Mouse (Mus musculus) myocyte (in vitro differentiated cells): ENCODE results near the gene Rpl6. TPM values are rescaled to one million over a fixed set of nuclear protein-coding genes. Genes with fewer than 3 reads are reported as not detected.

ENCODE experiments used
- H3K27me3 ChIP-seq: one replicate; pipeline ENCODE4 v1.6.1; 2011; ENCODE audit not compliant: control insufficient read depth, insufficient read depth, insufficient read length
- H3K36me3 ChIP-seq: one replicate; pipeline ENCODE4 v1.6.1; 2011; ENCODE audit not compliant: control insufficient read depth, insufficient read depth
- H3K4me2 ChIP-seq: one replicate; pipeline ENCODE4 v1.6.1; 2011; ENCODE audit warnings: low read depth, control low read depth
- H3K4me3 ChIP-seq: one replicate; pipeline ENCODE4 v1.5.1; 2011; ENCODE audit warnings: mild to moderate bottlenecking, control low read depth, moderate library complexity
- H3K79me2 ChIP-seq: one replicate; pipeline ENCODE4 v1.6.1; 2011; ENCODE audit not compliant: control insufficient read depth, insufficient read depth
- H3ac ChIP-seq: one replicate; pipeline ENCODE4 v1.6.1; 2011; ENCODE audit not compliant: control insufficient read depth, insufficient read length
- CEBPB ChIP-seq: IDR thresholded peaks from 2 replicates; pipeline ENCODE4 v1.6.1; 2011; ENCODE audit warnings: mild to moderate bottlenecking, moderate library complexity; ENCODE audit not compliant: poor library complexity, insufficient read depth, severe bottlenecking
- E2F4 ChIP-seq: IDR thresholded peaks from one replicate; pipeline ENCODE4 v1.6.1; 2011; ENCODE audit warnings: mild to moderate bottlenecking, control low read depth, moderate library complexity; ENCODE audit not compliant: insufficient read depth
- MAX ChIP-seq: IDR thresholded peaks from one replicate; pipeline ENCODE4 v1.6.1; 2011; ENCODE audit warnings: low read depth, mild to moderate bottlenecking, control low read depth
- MYOD1 ChIP-seq, 3 experiments: IDR thresholded peaks; one replicate each; pipeline ENCODE4 v1.6.1; 2011; ENCODE audit warnings: control low read depth in 2 of 3, low read depth in 2 of 3, mild to moderate bottlenecking in 2 of 3, moderate library complexity in 1 of 3; ENCODE audit not compliant: insufficient read length in 2 of 3, control insufficient read depth in 1 of 3
- MYOG ChIP-seq, 3 experiments: IDR thresholded peaks; one replicate each; pipeline ENCODE4 v1.6.1; 2011; ENCODE audit warnings: control low read depth in 2 of 3, low read depth in 2 of 3, mild to moderate bottlenecking in 2 of 3; ENCODE audit not compliant: insufficient read length in 2 of 3, control insufficient read depth in 1 of 3, insufficient read depth in 1 of 3
- POLR2A ChIP-seq: IDR thresholded peaks from one replicate; pipeline ENCODE4 v1.6.1; 2011; ENCODE audit warnings: low read depth, mild to moderate bottlenecking, control low read depth, moderate library complexity; ENCODE audit not compliant: insufficient read length
- POLR2AphosphoS2 ChIP-seq: IDR thresholded peaks from one replicate; pipeline ENCODE4 v1.6.1; 2011; ENCODE audit warnings: low read depth, control low read depth; ENCODE audit not compliant: insufficient read length
- REST ChIP-seq: IDR thresholded peaks from one replicate; pipeline ENCODE4 v1.6.1; 2011; ENCODE audit warnings: mild to moderate bottlenecking, control low read depth, moderate library complexity; ENCODE audit not compliant: insufficient read depth, insufficient read length
- SRF ChIP-seq: IDR thresholded peaks from one replicate; pipeline ENCODE4 v1.6.1; 2011; ENCODE audit warnings: low read depth; ENCODE audit not compliant: control insufficient read depth, insufficient read length
- TCF12 ChIP-seq: IDR thresholded peaks from one replicate; pipeline ENCODE4 v1.6.1; 2011; ENCODE audit warnings: mild to moderate bottlenecking, control low read depth; ENCODE audit not compliant: poor library complexity, insufficient read depth, severe bottlenecking
- TCF3 ChIP-seq: IDR thresholded peaks from one replicate; pipeline ENCODE4 v1.6.1; 2011; ENCODE audit warnings: low read depth, control low read depth; ENCODE audit not compliant: insufficient read length
- USF1 ChIP-seq: IDR thresholded peaks from one replicate; pipeline ENCODE4 v1.6.1; 2011; ENCODE audit warnings: low read depth, mild to moderate bottlenecking, control low read depth, moderate library complexity
- polyA plus RNA-seq: library from polyadenylated mRNA; unstranded; fragments of >200 nt; fragmentation: generic; extraction: Trizol; gene quantifications from one replicate; pipeline ENCODE4 v1.2.1, GENCODE M21; 2012; ENCODE audit warnings: missing spikeins

Gene Rpl6
- polyA plus RNA-seq, 1 experiment, result 1,361 TPM

DNA sequence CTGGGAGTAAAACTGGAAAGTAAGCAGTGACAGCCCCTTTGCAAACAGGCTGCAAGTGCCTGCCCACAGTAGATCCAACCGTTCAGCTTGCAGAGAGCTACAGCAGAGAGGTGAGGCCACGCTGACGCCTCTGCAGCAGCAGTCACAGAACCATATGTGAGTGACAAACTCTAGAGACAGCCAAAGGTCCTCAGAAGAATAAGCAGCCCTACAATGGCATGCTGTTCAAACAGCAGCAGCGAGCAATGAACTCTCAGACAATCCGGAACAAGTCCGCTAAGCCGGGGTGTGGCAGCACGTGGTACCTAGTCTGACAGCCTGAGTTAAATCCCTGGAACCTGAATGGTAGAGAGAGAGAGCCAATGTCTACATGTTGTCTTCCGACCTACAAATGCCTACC lies 15.1 kb upstream of the Rpl6 start:
- Histone ChIP-seq H3K36me3 (no peaks in the 10 kb centered on the region), H3K79me2 (peaks cover 66% of the 10 kb centered on the region), H3ac (no peak overlapping the region), H3K4me2 (no peak overlapping the region), H3K27me3 (no peaks in the 10 kb centered on the region), H3K4me3 (peak overlapping the region; percentile 65)
- TF ChIP-seq REST (no peak), MYOD1 (IDR thresholded peaks at IDR 0.05; ENCODE audit: control insufficient read depth in 1 of 3, insufficient read length in 2 of 3, low read depth in 2 of 3) (no peak), TCF12 (no peak)

DNA sequence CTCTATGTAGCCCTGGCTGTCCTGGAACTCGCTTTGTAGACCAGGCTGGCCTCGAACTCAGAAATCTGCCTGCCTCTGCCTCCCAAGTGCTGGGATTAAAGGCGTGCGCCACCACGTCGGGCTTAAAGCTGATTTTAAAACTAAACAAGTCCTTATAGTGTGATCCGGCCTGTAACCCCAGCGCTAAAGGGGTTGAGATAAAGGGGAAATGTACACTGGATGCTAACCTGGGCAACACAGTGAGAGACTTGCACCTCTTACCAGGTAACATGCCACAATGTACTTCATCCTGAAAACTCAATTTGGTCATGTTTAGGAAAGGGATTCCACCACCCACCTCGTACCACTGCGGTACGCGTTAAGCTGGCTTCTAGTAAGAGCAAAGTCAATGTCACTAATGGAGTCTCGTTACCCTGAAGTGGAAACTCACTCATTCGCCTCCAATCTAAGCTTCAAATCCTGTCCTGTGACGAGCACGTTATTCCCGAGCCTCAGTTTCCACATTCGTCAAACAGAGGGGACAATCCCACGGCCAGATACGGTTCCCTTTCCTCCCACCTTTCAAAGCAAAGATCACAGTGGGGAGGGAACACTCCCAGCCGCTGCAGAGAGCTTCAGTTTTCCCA lies 14.0 kb upstream of the Rpl6 start:
- Histone ChIP-seq H3K4me3 (peak overlapping the region; percentile 65), H3K4me2 (peak overlapping the region; percentile 83), H3K79me2 (peaks cover 55% of the 10 kb centered on the region), H3ac (peak overlapping the region; percentile 72), H3K36me3 (no peaks in the 10 kb centered on the region), H3K27me3 (no peaks in the 10 kb centered on the region)
- no peak for TF ChIP-seq E2F4

DNA sequence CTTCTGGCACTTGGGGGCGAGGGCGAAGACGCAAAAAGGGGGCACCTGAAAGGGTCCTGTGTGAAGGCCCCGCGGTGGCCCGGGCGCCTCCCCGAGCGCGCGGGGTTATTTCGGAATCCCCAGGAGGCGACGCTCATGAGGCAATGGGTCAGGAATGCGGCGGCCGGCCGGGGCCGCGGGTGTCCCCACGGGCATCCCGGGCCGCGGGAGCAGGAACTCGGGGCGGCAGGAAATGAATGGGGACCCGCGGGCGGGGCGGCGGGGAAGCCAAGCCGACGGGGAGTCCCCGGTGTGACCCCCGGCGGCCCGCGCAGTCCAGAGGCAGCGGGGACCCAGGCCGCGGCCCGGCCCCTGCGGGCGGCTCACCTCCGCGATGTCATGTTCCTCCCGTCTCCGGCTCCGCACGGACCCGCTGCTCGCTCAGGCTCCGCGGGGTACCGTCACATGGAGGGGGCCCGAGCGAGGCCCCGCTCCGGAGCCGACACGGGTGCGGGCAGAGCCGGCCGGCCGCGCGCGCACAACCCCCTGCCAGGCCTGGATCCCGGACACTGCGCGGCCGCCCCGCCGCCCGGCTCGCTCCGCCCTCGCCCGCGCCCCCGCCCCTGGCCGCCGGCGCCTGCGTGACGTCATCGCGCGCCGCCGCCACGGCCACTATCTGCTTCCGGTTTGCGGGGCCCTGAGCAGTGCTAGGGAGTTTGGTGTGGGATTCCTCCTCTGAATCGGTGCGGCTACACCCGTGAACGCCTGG lies 13.3 kb upstream of the Rpl6 start, which contains the start of gene Ptpn11:
Gene Ptpn11 (minus strand): TSS at position 562 of the 748 bp plus-strand sequence.
- peaks cover 48% of the 10 kb centered on the region for H3K79me2 ChIP-seq
- no peaks in the 10 kb centered on the region for H3K36me3 ChIP-seq

DNA sequence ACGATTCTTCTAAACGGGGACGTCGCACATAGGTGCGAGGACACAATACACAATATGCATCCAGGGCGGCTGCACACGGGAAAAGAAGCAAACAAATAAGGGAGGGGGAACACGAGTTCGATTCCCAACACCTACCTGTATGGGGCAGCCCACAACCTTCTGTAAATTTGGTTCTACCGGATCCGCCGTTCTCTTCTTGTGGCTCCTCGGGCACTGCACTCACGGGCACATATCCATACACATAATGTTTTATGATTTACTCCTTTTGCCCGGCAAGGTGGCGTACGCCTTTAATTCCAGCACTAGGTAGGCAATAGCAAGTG lies 12.7 kb upstream of the Rpl6 start:
- Histone ChIP-seq H3ac (peak overlapping the region; percentile 72), H3K4me2 (peak overlapping the region; percentile 93), H3K36me3 (no peaks in the 10 kb centered on the region), H3K4me3 (peak overlapping the region; percentile 65), H3K27me3 (no peaks in the 10 kb centered on the region), H3K79me2 (peaks cover 42% of the 10 kb centered on the region)
- no peak for TF ChIP-seq USF1
- no peak for TF ChIP-seq POLR2A
- TF ChIP-seq TCF12, result no peak
- no peak for TF ChIP-seq TCF3
- TF ChIP-seq E2F4, result no peak
- no peak for TF ChIP-seq REST
- no peak for TF ChIP-seq MAX
- TF ChIP-seq SRF, result no peak
- no peak for TF ChIP-seq CEBPB
- no peak for TF ChIP-seq MYOD1 (IDR thresholded peaks at IDR 0.05; ENCODE audit: control insufficient read depth in 1 of 3, insufficient read length in 2 of 3, low read depth in 2 of 3)
- no peak for TF ChIP-seq POLR2AphosphoS2
- TF ChIP-seq MYOG (IDR thresholded peaks at IDR 0.05; ENCODE audit: control insufficient read depth in 1 of 3, insufficient read depth in 1 of 3, insufficient read length in 2 of 3, low read depth in 2 of 3), result no peak

More for the DNA sequence above, 13.3 kb upstream of the Rpl6 start, which contains the start of gene Ptpn11:
- Histone ChIP-seq H3K27me3 (no peaks in the 10 kb centered on the region), H3K4me2 (peak within 1 kb of the TSS; percentile 93), H3ac (peak within 1 kb of the TSS; percentile 72), H3K4me3 (peak within 1 kb of the TSS; percentile 65)
- TF ChIP-seq POLR2A (peak; percentile 73), POLR2AphosphoS2 (peak; percentile 77), USF1 (no peak), MYOD1 (IDR thresholded peaks at IDR 0.05; ENCODE audit: control insufficient read depth in 1 of 3, insufficient read length in 2 of 3, low read depth in 2 of 3) (no peak), SRF (no peak), MYOG (IDR thresholded peaks at IDR 0.05; ENCODE audit: control insufficient read depth in 1 of 3, insufficient read depth in 1 of 3, insufficient read length in 2 of 3, low read depth in 2 of 3) (no peak), REST (no peak), CEBPB (no peak), TCF3 (no peak)

DNA sequence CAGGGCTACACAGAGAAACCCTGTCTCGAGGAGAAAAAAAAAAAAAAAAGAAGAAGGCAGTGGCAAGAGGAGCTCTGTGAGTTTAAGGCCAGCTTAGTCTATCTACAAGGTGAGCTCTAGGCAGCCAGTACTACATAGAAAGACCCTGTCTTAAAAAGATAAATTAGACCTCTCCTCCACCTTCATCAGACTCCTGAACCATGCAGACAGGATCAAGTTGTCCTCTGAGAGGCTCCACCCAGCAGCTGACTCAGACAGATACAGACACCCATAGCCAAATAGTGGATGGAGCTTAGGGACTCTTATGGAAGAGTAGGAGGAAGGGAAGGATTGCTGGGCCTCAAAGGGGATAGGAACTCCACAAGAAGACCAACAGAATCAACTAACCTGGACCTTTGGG lies 10.1 kb upstream of the Rpl6 start:
- Histone ChIP-seq H3K36me3 (no peaks in the 10 kb centered on the region), H3K79me2 (peaks cover 16% of the 10 kb centered on the region), H3K4me2 (no peak overlapping the region), H3ac (no peak overlapping the region), H3K4me3 (no peak overlapping the region), H3K27me3 (peaks cover 4% of the 10 kb centered on the region)
- no peak for TF ChIP-seq MYOD1 (IDR thresholded peaks at IDR 0.05; ENCODE audit: control insufficient read depth in 1 of 3, insufficient read length in 2 of 3, low read depth in 2 of 3)
- no peak for TF ChIP-seq REST
- no peak for TF ChIP-seq MAX
- TF ChIP-seq MYOG (IDR thresholded peaks at IDR 0.05; ENCODE audit: control insufficient read depth in 1 of 3, insufficient read depth in 1 of 3, insufficient read length in 2 of 3, low read depth in 2 of 3), result no peak
